Mouse (Mus musculus): Measurements from ENCODE around the gene Cacna1c.

Gene Cacna1c

DNA sequence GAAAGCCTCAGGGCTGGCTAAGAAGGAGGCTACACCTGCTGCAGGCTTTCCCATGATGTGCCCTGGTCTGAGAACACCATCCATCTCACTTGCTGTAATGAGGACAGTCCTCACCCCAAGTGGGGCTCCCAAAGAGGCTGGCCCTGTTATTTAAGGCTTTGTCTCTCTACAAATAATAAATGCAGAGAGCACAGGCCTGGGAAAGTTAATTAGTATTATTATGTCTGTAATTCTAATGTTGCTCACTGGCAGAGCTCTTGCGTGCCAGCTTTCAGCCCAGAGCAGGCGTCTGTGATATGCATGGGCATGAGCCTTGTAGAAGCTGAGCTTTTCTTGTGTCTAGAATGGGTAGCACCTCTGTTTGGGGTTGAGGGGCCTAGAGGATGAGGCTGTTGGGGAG, 354.3 kb downstream of the Cacna1c start:
- no peak for DNase-seq

GRCm38 (mm10) chr6:118838919-118839915, 357.0 kb downstream of the Cacna1c start:
- no peak for DNase-seq

DNA sequence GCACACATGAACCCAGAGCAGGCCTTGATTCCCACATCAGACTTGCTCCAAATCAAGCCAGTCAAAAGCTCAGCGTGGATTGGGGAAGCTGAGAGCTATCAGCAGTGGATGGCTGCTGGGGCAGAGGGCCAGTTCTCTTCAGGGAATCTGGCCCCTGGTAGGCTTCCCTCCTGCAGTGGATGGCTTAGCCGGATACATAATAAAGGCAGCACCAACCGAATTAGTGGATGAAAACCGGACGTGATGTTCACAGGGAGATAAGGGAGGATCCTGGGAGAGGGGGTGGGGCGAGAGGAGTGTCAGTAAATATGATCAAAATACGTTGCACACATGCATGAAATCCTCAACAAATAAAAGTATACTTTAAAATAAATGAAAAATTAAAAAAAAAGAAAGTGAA, 359.5 kb downstream of the Cacna1c start:
- DNase-seq: peak in 1 of 2 experiments; percentile 50

GRCm38 (mm10) chr6:118834046-118834445, 362.2 kb downstream of the Cacna1c start:
- DNase-seq: peak; percentile 50 to 56

- no peak for DNase-seq
These were observed 363.2 kb downstream of the Cacna1c start for GRCm38 (mm10) chr6:118833049-118833448.

DNA sequence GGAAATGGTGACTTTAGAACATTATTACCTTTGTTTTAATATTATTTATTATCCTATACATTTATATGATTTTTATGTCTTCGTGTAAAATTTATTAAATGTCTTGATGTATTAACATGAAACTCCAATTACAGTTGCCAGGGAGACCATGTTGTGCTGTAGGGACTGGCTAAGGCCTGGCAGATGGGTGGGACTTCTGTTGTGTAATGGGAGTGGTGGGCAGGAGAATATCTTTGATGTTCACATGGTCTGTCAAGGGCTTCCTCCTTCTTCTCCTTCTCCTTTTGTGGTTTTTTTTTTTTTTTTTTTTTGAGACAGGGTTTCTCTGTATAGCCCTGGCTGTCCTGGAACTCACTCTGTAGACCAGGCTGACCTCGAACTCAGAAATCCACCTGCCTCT, 363.6 kb downstream of the Cacna1c start:
- no peak for DNase-seq

- no peak for DNase-seq
These were observed 365.4 kb downstream of the Cacna1c start for GRCm38 (mm10) chr6:118830851-118831250.

DNA sequence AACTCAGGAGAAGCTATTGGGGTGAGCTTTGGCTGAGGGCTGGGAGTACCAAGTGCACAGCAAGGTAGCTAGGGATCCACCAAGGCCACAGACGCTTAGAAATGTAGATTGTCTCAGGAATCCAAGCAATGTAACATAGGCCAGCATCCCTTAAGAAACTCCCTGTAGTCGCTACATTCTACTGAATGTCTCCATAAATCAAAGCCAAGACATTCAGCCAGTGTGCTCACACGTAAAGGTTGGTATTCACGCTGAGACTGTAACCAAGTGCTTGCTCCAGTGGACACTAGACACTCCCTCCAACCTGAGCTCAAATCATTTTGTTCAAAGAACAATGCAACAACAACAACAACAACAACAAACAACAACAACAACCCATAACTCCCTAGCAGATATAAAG, 368.0 kb downstream of the Cacna1c start:
- DNase-seq: no peak

- peak; percentile 38 to 45 for DNase-seq
These were observed 368.7 kb downstream of the Cacna1c start for GRCm38 (mm10) chr6:118827560-118827959.

DNA sequence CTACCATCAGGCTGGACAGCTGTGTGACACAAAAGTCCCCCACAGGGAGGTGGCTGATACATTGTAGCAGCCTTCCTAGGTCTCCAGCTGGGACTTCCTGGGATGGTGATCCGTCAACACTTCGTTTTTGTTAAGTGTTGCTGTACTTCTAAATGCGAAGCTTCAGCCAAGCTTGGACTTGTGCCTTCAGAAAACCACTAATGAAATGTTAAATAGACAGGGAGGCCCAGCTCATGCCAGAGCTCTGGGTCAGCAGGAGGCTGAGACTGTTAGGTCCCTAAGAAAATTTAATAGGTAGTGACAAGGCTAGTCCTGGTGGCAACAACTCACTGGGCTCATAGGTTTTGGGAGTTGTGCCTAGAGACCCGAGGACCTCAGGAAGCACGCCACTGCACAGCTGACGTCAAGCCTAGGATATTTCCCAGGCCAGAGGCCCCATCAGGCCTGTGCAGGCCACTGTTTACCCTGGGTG, 370.8 kb downstream of the Cacna1c start:
- DNase-seq: no peak

GRCm38 (mm10) chr6:118821536-118821935, 374.7 kb downstream of the Cacna1c start:
- peak; percentile 58 to 72 for DNase-seq

DNA sequence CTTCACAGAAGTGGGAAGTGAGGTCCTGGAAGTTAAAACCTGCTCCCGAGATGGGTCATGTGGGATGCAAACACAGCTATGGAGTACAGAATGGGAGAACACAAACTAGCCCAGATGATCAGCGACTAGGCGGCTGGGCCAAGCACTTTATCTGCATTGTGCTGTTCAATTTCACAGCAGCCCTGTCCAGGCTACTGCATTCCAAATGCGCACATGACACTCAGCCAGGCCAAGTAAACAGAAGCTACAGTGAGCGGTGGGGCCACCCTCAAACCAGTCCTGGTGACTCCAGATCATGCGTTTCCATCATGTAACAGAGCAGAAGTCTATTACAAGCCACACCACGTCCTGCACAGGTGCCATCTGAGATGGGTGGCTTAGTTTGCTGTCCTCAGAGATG, 376.6 kb downstream of the Cacna1c start:
- DNase-seq: no peak

GRCm38 (mm10) chr6:118817928-118818503, 378.2 kb downstream of the Cacna1c start:
- DNase-seq: no peak

DNA sequence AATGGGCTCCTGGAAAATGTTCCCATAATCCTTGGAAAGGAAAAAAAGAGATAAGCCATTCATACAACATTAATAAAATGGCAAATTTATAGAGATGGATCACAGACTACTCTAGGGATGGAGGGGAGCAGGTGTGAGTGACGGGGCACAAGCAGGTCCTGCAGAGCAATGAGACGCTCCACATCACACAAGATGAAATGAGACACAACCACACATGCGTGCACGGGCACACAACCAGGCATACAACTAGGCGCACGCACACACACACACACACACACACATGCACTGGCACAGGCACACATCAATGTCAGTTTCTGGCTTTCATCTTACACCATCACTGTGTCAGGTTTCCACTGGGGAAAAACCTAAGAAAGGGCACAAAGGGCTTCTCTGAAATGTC, 380.0 kb downstream of the Cacna1c start:
- peak; percentile 45 to 61 for DNase-seq

GRCm38 (mm10) chr6:118812556-118812955, 383.7 kb downstream of the Cacna1c start:
- DNase-seq: no peak

DNA sequence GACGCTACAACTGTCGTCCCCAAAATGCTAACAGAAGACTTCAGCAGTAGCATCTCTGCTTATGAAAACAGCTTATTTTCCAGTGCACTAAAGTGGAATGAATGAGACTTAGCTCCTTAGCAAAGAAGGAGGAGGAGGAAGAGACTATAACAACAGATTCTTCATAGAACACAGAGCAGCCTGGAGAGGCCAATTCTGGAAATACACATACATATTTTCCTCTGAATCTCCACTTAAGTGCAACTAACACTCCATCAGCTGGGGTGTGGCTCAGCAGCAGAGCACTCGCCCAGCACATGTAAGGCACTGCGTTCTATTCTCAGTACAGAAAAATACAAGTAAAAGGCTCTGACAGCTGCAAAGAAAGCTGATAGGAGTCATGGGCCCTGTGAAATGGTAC, 384.2 kb downstream of the Cacna1c start:
- no peak for DNase-seq

- DNase-seq: peak in 1 of 2 experiments; percentile 47
These were observed 385.4 kb downstream of the Cacna1c start for GRCm38 (mm10) chr6:118810834-118811233.

GRCm38 (mm10) chr6:118805139-118805538, 391.1 kb downstream of the Cacna1c start:
- DNase-seq: no peak

GRCm38 (mm10) chr6:118802286-118802685, 393.9 kb downstream of the Cacna1c start:
- DNase-seq: no peak

DNA sequence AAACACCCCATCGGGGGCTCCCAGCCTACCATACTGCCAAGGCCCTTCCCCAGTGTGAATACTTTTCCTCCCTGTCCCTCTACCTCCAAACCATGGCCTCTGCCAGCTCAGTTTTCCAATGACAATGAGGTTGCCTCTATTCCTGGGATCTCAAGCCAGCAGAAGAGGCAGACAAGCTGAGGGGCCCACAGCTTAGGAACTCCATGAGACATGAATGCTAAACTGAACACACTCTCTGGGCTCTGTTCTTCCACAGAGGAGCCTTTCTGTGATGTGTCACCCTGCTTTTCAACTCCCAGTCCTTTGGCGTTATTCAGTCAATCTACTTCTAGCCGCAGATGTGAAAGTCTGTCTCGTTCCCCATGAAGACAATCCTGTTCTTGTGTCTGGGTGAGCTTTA, 399.8 kb downstream of the Cacna1c start:
- no peak for DNase-seq

DNA sequence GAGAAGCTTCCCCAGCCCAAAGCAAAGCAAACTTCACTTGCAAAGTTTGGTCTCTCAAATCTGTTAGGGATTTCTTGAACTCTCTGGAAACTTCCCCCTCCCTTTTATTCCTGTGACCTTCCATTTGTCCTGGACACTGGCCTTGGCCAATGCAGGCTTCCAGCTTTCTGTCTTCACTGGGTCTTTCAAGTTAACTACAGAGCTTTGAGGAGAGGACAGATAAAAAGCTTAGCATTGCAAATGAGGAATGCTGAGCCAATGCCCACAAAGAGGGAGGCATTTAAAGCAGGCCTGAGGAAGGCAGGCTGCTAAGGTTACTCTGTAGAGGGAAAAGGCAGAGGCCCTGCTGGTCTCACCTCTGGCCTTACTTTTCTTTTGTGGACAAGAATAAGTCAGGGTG, 400.5 kb downstream of the Cacna1c start:
- no peak for DNase-seq

- peak; percentile 91 to 96 for DNase-seq
These were observed 404.3 kb downstream of the Cacna1c start for GRCm38 (mm10) chr6:118791921-118792368.

DNA sequence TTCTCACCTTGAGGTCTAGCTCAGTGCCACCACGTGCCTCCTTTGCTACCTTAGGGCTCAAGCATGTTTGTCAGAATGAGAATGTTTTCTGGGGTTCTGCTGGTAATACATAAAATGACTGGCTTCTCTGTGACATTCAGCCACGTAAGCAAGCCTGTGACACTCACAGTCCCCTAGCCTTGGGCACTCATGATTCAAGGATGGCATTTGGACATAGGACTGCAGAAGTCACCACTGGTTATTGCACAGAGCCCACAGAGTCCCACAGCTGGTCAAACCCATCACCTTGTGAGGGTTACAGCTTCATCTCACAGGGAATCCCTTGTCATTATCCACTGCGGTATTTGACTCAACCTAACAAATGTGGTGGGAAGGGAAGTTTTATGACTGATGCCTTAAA, 408.3 kb downstream of the Cacna1c start:
- DNase-seq: no peak

GRCm38 (mm10) chr6:118780280-118780679, 415.9 kb downstream of the Cacna1c start:
- no peak for DNase-seq
